Mouse (Mus musculus) thymus, postnatal 25 days (tissue): Measurements from ENCODE around the gene Spns2.
"Not testable (repeated sequence)": the region's sequence is repeated elsewhere in the genome, so short reads cannot be mapped to it uniquely, and the experiment has no call there.

Experiments
- DNase-seq: peaks from one replicate; pipeline ENCODE4 v3.0.0; 2022

The Spns2 gene

GRCm38 (mm10) chr11:72470004-72470403, 19.7 kb downstream of the Spns2 start:
- no peak for DNase-seq

DNA sequence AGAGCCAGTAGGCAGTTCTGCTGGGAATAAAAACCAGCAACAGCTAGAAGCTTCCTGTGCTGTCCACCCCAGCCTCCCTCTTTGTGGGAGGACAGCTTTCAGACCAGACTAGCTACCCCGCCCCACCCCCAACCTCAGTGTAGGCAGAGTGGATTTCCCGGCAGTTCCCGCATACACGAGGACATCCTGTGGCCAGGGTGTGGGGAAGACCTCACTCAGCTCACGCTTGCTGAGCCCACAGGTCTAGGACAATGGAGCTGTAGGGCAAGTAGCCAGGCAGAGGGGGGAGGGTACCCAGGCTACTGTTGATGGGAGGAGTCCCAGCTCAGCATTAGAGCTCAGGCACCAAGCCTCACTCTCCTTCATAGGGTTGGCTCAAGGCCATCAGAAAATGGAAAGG, 20.5 kb downstream of the Spns2 start:
- DNase-seq: no peak

- DNase-seq: no peak
Measured at GRCm38 (mm10) chr11:72468525-72468924, 21.2 kb downstream of the Spns2 start.

- no peak for DNase-seq
Measured at GRCm38 (mm10) chr11:72466694-72467507, 22.8 kb downstream of the Spns2 start.

GRCm38 (mm10) chr11:72465978-72466693, 23.6 kb downstream of the Spns2 start:
- no peak for DNase-seq

GRCm38 (mm10) chr11:72464821-72465220, 24.9 kb downstream of the Spns2 start:
- no peak for DNase-seq

- no peak for DNase-seq
Measured at GRCm38 (mm10) chr11:72461500-72461981, 28.2 kb downstream of the Spns2 start.

GRCm38 (mm10) chr11:72458502-72458901, 31.2 kb downstream of the Spns2 start:
- no peak for DNase-seq

DNA sequence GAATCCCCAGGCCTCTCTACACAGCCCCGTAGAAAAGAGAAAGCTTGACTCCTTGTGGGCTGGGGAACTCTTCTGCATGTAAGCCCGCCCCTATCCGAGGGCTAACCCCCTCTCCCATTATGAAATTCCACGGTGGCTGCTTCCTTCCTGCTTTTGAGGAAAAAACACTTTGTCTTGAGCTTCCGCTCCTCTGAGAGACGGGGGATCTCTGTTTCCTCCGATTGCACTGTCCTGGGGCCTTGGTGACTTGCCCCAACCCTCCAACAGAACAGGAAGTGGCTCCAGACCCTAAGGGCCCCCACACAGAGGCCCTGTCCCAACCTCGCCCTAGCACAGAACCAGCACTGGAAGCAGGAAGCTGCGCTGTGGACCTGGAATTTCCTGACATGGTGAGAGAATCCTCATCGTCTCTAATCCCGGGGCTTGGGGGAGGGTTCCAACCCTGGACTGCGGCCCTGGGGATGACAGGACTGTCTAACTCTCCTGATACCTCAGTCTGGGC, 31.7 kb downstream of the Spns2 start:
- no peak for DNase-seq

DNA sequence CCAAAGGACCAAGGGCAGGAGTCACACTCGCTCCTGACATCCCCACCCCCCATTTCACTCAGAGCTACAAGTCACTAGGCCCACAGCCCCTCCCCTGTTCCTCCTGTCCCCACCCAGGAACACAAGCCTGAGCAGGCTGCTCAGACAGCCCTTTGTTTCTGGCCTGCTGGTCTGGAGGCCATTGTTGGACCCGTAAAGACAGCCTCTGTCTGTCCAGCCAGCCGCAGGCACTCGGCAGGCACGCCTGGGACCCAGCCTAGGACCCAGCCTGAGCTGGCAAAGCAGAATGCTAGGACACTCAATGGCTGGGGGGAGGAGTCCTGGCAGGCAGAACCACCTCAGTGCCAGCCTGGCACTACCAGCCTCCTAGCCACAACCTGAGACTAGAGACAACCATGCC, 34.0 kb downstream of the Spns2 start:
- no peak for DNase-seq

DNA sequence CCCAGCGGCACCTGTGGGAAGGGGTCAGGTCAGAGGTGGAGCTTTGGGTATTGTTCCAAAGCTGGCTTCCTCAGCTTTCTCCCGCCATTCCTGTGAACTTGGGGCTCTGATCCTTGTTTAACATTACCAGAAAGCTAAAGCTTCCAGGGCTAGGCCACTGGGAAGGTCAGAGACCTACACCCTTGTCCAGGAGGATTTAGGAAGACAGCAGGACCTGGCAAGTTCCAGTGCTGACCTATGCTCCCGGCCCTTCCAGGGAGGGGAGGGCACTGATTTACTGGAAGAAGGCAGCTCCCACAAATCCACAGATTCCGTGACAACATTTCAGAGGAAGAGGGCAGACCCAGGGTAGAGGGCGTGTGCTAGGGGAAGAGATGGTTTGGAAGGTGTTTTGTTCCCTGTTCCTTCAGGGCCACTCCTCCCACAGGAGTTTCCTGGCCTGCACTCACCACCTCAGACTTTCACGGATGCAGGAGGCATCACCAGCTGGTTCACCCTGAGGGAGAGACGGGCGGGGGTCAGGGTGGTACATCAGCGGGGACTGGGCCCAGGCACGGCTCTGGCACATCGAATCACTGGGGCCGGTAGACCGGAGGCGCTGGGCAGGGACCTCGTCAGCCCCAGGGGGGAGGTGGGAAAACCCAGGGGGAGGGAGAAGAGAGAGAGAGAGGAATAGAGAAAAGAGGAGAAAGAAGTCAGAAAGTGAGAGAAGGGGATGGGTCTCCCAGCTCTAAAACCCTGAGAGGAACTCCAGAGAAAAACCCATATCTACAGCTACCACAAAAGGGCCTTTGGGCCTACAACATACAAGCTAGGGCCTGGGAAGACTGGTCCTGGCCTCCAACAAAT, 36.4 kb downstream of the Spns2 start:
- DNase-seq: no peak

GRCm38 (mm10) chr11:72452140-72452665, 37.5 kb downstream of the Spns2 start:
- DNase-seq: no peak

DNA sequence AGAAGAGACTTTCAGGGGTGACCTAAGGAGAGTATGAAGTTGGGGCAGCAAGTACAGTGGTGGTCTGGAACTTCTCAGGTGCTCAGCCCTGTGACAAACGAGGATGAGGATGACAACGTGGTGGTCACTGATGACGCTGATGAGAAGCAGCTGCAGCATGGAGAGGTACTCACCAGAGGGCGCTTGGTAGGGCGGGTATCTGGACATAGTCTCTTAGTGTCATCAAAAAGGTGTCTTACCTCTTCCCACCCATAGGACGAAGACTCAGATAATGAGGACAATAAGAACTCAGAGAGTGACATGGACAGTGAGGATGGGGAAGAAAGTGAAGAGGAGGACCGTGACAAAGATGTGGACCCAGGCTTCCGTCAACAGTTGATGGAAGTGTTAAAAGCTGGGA, 42.2 kb downstream of the Spns2 start:
- DNase-seq: no peak

GRCm38 (mm10) chr11:72446311-72447105, 43.2 kb downstream of the Spns2 start:
- peak; percentile 42 for DNase-seq

GRCm38 (mm10) chr11:72440965-72441664, 48.6 kb downstream of the Spns2 start, which contains the start of gene Mybbp1a:
TSS of gene Mybbp1a (plus strand) at chr11:72441355.
- peak; percentile 99 for DNase-seq

- not testable (repeated sequence) for DNase-seq
Measured at GRCm38 (mm10) chr11:72440597-72440964, 49.1 kb downstream of the Spns2 start.

DNA sequence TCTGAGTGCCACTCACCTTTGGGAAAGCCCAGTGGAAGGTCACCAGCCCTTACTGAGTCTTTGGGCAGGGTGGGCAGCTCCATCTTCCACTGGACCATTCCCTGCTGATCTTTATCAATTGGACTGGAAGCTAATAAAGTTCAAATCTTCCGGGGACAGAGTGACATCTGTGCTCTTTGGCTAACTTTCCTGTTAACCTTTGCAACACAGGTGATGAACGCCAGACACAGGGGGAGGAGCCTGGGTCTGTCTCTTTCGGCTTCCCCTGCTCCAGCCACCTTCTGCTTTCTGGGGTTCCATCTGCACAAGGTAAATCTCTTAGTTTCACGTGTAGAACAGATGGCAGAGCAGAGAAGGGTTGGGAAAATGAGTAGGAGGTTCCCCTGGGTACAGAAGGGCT, 51.3 kb downstream of the Spns2 start:
- DNase-seq: no peak

DNA sequence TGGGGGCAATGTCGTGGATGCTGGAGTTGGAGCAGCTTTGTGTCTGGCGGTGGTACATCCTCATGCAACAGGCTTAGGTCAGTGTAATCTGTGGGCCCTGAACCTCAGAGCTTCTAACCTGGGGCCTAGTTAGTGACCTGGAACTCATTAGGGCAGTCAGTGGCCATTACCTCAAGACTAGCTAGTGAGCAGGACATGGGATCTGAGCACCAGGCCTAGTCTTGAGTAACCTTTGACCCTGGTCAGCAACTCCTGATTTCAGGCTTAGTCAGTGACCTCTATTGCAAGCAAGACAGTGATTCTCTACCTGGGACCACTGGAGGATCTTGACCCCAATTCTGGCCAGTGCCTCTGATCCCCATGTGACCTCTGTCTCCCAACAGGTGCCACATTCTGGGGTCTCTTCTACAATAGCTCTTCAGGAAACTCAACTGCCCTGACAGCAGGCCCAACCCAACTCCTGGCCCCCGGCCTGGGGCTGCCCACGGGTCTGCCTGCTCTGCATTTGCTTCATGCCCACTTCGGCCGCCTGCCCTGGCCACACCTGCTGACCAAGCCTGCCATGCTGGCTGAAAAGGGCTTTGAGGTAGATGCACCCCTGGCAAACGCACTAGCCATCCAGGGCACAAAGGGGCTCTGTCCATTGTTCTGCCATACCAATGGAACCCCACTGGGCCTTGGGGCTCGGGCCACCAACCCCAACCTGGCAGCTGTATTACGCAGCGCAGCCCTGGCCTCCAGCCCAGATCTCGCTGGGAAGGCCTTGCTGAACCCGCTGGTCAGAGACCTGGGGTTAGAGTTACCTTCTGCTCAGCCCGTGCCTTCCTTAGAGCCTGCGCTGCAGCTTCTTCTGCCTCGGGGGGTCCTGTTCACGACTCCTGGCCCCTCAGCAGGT, 52.7 kb downstream of the Spns2 start:
- DNase-seq: no peak

DNA sequence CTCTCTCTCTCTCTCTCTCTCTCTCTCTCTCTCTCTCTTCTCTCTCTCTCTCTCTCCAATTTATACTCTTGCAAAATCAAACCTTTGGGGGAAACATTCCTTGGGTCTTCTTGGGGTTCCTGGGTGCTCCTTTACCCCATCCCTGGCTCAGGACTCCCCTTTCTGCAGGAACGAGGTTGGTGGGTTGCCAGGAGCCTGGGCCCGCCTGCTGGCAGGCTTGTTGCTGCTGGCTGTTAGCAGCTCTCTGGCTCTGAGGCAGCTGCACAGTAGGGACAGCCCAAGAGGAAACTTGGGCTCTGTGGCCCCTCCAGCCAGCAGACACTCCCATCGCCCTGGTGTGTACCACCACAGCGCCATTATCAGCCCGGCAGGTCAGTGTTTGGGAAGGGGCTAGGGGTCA, 53.4 kb downstream of the Spns2 start:
- no peak for DNase-seq

DNA sequence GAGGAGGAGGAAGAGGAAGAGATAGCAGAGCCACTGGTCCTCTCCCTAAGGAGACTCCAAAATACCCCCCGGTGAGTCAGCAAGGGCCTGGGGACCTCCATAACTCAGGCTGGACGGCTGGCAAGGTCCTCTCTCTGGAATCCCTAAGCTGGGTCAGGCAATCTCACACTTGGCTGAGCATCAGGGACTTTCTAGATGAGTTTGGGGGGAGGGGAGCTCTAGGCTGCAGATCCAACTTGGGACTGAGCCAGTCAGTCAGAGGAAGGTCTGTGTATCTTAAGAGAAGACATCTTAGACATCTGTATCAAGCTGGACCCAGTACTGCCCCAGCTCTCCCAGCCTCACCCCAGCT, 54.0 kb downstream of the Spns2 start:
- DNase-seq: no peak
